Mouse (Mus musculus) liver, embryonic 14.5 days (tissue): ENCODE results near the gene Ust. TPM values are rescaled to one million over a fixed set of nuclear protein-coding genes. Genes with fewer than 3 reads are reported as not detected.
"Not testable (repeated sequence)": the region's sequence is repeated elsewhere in the genome, so short reads cannot be mapped to it uniquely, and the experiment has no call there.

Experiments used
- ATAC-seq: fragments of 200-750 bp; cut with Nextera tagmentation; 2 replicates; pipeline ENCODE4 v1.8.0; 2017; ENCODE audit warnings: moderate number of reproducible peaks, mild to moderate bottlenecking, moderate library complexity; ENCODE audit not compliant: insufficient read depth
- DNase-seq, 3 experiments: peaks; one replicate each; pipeline ENCODE4 v3.0.0-alpha.2; 2012 to 2013; ENCODE audit warnings: low read depth in 3 of 3, low spot score in 3 of 3
- H3K27ac ChIP-seq: fragments of 300-500 bp; sonication (generic); 2 replicates; pipeline ENCODE4 v1.5.1; 2014; ENCODE audit warnings: moderate library complexity, mild to moderate bottlenecking, control low read depth, inconsistent platforms
- H3K27me3 ChIP-seq: fragments of 300-500 bp; sonication (generic); 2 replicates; pipeline ENCODE4 v1.6.1; 2014; ENCODE audit warnings: mild to moderate bottlenecking, low read length, moderate library complexity; ENCODE audit not compliant: control insufficient read depth, insufficient read depth
- H3K36me3 ChIP-seq: fragments of 300-500 bp; sonication (generic); replicated peaks from 2 replicates; pipeline ENCODE4 v1.6.1; 2014; ENCODE audit warnings: low read depth; ENCODE audit not compliant: control insufficient read depth, insufficient read depth
- H3K4me1 ChIP-seq, 2 experiments: fragments of 200-500 bp in 1 of 2; fragments of 300-500 bp in 1 of 2; sonication (generic) in 1 of 2; replicated peaks; 2 replicates each; pipeline ENCODE4 v1.6.1; 2012 to 2014; ENCODE audit warnings: antibody characterized with exemption in 1 of 2, inconsistent platforms in 1 of 2, low read length in 1 of 2; ENCODE audit not compliant: control insufficient read depth in 2 of 2, insufficient read depth in 2 of 2
- H3K4me2 ChIP-seq: fragments of 300-500 bp; sonication (generic); 2 replicates; pipeline ENCODE4 v1.6.1; 2014; ENCODE audit warnings: low read depth, mild to moderate bottlenecking, control low read depth, moderate library complexity
- H3K4me3 ChIP-seq, 2 experiments: fragments of 200-500 bp in 1 of 2; fragments of 300-500 bp in 1 of 2; sonication (generic) in 1 of 2; 2 replicates each; pipeline ENCODE4 v1.5.1; 2012 to 2014; ENCODE audit warnings: low read depth in 2 of 2, low read length in 2 of 2, mild to moderate bottlenecking in 2 of 2, control low read depth in 1 of 2, inconsistent platforms in 1 of 2, moderate library complexity in 1 of 2; ENCODE audit not compliant: insufficient read depth in 1 of 2
- H3K9ac ChIP-seq: fragments of 300-500 bp; sonication (generic); replicated peaks from 2 replicates; pipeline ENCODE4 v1.6.1; 2014; ENCODE audit warnings: mild to moderate bottlenecking, control low read depth, moderate library complexity
- H3K9me3 ChIP-seq: fragments of 300-500 bp; sonication (generic); 2 replicates; pipeline ENCODE4 v1.6.1; 2016; ENCODE audit warnings: low read length, mixed read lengths; ENCODE audit not compliant: control insufficient read depth
- CTCF ChIP-seq: IDR thresholded peaks from 2 replicates; pipeline ENCODE4 v1.5.1; 2016; ENCODE audit warnings: antibody characterized with exemption, low read depth, control low read depth
- EP300 ChIP-seq: IDR thresholded peaks from 2 replicates; pipeline ENCODE4 v1.6.1; 2016; ENCODE audit warnings: antibody characterized with exemption, low read depth
- WGBS: fragments of 180-500 bp; shearing (Covaris S2); extraction: QIAGEN DNeasy Blood & Tissue Kit; methylation state at CpG from one replicate; pipeline ENCODE4 v1.1.7; 2014; ENCODE audit not compliant: insufficient replicate concordance; 5-methylcytosine and 5-hydroxymethylcytosine counted together
- polyA plus RNA-seq, 2 experiments: library from polyadenylated mRNA; depleted of rRNA in 1 of 2; stranded (reverse) in 1 of 2; unstranded in 1 of 2; fragments of >200 nt; fragmentation: Nextera tagmentation in 1 of 2; extraction: Ambion mirVana in 1 of 2; gene quantifications; 2 replicates each; pipeline versions ENCODE4 v1.2.1 to v1.2.3; 2012 to 2014

The Ust gene
- polyA plus RNA-seq (2012; rRNA removed) = 0.30 and 0.34 TPM in 2 replicates
- polyA plus RNA-seq (2014; fragmentation: Nextera tagmentation; extraction: Ambion mirVana) = 0.42 and 0.64 TPM in 2 replicates

DNA sequence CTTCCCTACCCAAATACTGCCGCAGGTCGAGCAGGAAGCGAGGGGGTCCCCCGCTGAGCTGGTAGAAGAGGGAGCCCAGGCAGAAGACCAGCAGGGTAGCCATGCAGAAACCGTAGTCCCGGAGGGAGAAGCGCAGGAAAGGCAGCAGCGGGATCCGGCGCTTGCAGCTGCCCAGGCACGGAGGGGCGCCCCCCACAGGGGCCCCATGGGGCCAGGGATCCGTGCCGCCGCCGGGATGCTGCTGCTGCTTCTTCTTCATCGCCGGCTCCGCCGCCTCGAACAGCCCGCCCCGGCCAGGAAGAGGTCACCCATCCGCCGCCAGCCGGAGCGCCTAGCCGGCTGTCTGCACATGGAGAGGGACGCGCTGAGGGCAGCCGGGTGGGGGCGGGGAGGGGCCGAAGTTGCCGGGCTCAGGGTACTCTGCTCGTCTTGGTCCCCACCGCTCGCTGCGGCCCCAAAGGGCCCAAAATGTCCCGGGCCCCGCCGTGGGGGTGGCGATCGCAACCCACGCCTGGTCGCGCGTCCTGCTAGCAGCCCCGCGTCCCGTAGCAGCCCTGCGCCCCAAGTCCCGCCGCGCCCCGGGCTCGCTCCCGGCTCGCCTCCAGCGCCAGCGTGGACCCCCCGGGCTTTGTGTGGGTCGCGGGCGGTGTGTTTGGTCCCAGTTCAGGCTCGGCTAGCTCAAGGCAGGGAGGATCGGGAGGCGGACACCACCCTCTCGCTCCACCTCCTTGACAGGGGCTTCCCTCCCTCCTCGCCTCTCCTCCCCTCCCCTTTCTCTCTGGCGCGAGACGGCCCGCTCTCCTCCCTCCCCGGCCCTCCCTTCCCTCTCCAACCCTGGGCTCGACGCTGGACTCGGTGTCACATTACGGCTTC, at the start of gene Ust:
Gene Ust (minus strand): TSS at position 685 of the 873 bp plus-strand sequence.
- no peak within 1 kb of the TSS for H3K27ac ChIP-seq
- H3K36me3 ChIP-seq = no peaks in the 10 kb centered on the region
- no peak for TF ChIP-seq EP300
- TF ChIP-seq CTCF = no peak
- peak within 1 kb of the TSS; percentile 50 for H3K4me2 ChIP-seq
- H3K4me3 ChIP-seq = peak within 1 kb of the TSS; percentile 43 to 49
- peaks cover 26% of the 10 kb centered on the region for H3K27me3 ChIP-seq
- no peaks in the 10 kb centered on the region for H3K9me3 ChIP-seq
- 0 out of 4 replicates have a peak, but pooled peaks cover 0 to 1% of the 10 kb centered on the region in 2 experiments for H3K4me1 ChIP-seq
- WGBS = under 1% methylated on average over 72 of the region's 78 CpGs
- DNase-seq = peak in 1 of 3 experiments; percentile 14
- peak; percentile 60 for ATAC-seq
- H3K9ac ChIP-seq = no peak within 1 kb of the TSS

DNA sequence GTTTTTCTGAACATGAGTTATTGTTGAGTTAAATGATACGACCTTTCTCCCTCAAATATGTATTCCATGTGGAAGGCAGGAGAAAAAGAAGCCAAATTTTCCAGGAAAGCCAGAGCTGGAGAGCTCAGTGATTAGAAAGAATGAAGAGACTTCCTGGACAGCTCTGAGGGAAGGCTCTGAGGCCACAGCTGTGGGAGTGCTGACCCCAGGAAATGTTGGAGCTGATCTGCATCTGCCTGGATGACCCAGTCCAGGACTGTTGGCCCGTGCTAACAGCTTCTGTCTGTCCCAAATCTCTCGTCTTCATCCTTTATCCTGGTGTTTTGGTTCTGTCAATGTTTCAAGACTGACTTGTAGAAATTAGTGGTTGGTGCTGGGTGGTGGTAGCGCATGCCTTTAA, 42.7 kb upstream of the Ust start:
- Histone ChIP-seq H3K27ac (no peak overlapping the region), H3K4me2 (no peak overlapping the region), H3K27me3 (no peaks in the 10 kb centered on the region), H3K9me3 (no peaks in the 10 kb centered on the region), H3K4me1 (no peaks in the 10 kb centered on the region), H3K9ac (no peak overlapping the region), H3K4me3 (no peak overlapping the region), H3K36me3 (no peaks in the 10 kb centered on the region)
- WGBS = 51% methylated on average over 4 of the region's 4 CpGs
- TF ChIP-seq EP300 = no peak
- no peak for TF ChIP-seq CTCF
- no peak for ATAC-seq
- no peak for DNase-seq

DNA sequence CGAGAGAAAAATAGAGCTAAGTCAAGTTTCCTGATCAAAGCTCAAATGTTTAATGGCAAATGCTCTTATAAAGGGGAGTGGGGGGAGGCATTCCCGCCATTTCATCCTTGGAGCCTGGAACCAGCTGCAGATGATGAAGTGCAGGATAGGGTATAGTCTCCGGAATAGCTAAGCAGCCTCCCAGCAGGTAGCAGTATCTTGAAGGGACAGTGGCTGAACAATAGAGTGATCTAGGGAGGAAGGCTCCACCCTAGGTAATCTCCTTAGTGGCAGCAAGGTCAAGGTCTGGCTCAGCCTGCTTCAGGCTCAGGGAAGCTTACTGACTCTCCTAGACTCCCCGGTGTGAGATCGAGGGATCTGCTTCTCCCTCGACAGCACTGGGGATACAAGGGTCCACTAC, 40.9 kb upstream of the Ust start:
- 68% methylated on average over 6 of the region's 6 CpGs for WGBS
- H3K27me3 ChIP-seq, H3K9me3 ChIP-seq, H3K9ac ChIP-seq, DNase-seq, H3K27ac ChIP-seq, ATAC-seq, H3K4me2 ChIP-seq, H3K4me3 ChIP-seq, H3K4me1 ChIP-seq, H3K36me3 ChIP-seq: not testable (repeated sequence)

DNA sequence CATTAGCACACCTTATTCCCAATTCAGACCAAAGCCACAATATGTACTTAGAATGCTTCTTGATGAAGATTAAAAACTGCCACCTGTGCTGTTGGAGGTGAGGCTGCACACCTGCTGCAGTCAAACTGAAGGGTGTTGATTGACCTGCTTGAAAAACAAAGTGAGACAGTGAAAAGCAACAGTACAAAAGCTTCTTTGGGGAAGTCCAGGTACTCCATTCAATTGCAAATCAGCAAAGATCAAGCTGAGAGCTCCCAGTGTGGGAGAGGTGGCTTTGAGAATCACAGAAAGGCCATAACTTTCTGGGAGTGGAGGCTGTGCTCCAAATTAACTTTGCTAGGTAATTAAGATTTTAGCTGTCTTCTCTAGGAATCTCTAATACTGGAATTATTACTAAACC, 33.6 kb upstream of the Ust start:
- not testable (repeated sequence) for H3K4me1 ChIP-seq, H3K4me3 ChIP-seq, H3K4me2 ChIP-seq, ATAC-seq, H3K9me3 ChIP-seq, H3K36me3 ChIP-seq, H3K27ac ChIP-seq, H3K9ac ChIP-seq, DNase-seq, H3K27me3 ChIP-seq

DNA sequence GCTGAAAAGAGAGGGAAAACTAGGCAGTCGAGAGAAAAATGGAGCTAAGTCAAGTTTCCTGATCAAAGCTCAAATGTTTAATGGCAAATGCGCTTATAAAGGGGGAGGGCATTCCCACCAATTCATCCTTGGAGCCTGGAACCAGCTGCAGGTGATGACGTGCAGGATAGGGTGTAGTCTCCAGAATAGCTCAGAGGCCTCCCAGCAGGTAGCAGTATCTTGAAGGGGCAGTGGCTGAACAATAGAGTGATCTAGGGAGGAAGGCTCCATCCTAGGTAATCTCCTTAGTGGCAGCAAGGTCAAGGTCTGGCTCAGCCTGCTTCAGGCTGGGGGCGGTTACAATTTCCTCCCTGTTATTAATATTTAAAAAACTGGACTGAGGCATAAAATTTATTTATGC, 33.0 kb upstream of the Ust start:
- not testable (repeated sequence) for H3K4me3 ChIP-seq, H3K4me2 ChIP-seq, H3K9ac ChIP-seq, DNase-seq, H3K9me3 ChIP-seq, H3K4me1 ChIP-seq, H3K27me3 ChIP-seq, ATAC-seq, H3K36me3 ChIP-seq, H3K27ac ChIP-seq
- WGBS = 66% methylated on average over 4 of the region's 4 CpGs
